Mouse (Mus musculus) gastrocnemius, adult 18-20 months (tissue): ENCODE data around the gene Lipt2. TPM values are rescaled to one million over a fixed set of nuclear protein-coding genes. Genes with fewer than 3 reads are reported as not detected.
A peak's percentile ranks its signal among the peaks of the same experiment; 100 is the strongest.

Experiments
- DNase-seq: peaks from one replicate; pipeline ENCODE4 v3.0.0; 2021; ENCODE audit warnings: low spot score
- total RNA-seq, 2 experiments: library from RNA; stranded (reverse); gene quantifications; 2 replicates each; pipeline ENCODE4 v1.2.3; 2021

Gene Lipt2
- total RNA-seq, 2 experiments from 2014 or later, result 3.9 to 4.3 TPM

- no peak for DNase-seq
These were observed 9.6 kb downstream of the Lipt2 start for GRCm38 (mm10) chr7:100168654-100169053.

GRCm38 (mm10) chr7:100170756-100171155 lies 11.7 kb downstream of the Lipt2 start:
- DNase-seq, result no peak

GRCm38 (mm10) chr7:100176269-100176668 lies 17.2 kb downstream of the Lipt2 start, which contains the start of gene Kcne3:
Gene Kcne3, plus strand, starts transcription at chr7:100176502.
- no peak for DNase-seq

GRCm38 (mm10) chr7:100178016-100178890 lies 19.2 kb downstream of the Lipt2 start:
- peak; percentile 51 for DNase-seq

- no peak for DNase-seq
These were observed 19.8 kb downstream of the Lipt2 start for GRCm38 (mm10) chr7:100178891-100179233.

GRCm38 (mm10) chr7:100179394-100179793 lies 20.3 kb downstream of the Lipt2 start:
- DNase-seq, result no peak

- no peak for DNase-seq
These were observed 20.8 kb downstream of the Lipt2 start for GRCm38 (mm10) chr7:100179836-100180407.

GRCm38 (mm10) chr7:100181176-100181575 lies 22.1 kb downstream of the Lipt2 start:
- no peak for DNase-seq

GRCm38 (mm10) chr7:100181614-100182013 lies 22.5 kb downstream of the Lipt2 start:
- DNase-seq, result no peak

- DNase-seq, result no peak
These were observed 23.3 kb downstream of the Lipt2 start for GRCm38 (mm10) chr7:100182388-100182787.

- DNase-seq, result peak; percentile 15
These were observed 28.5 kb downstream of the Lipt2 start for GRCm38 (mm10) chr7:100187601-100188000.

GRCm38 (mm10) chr7:100190167-100190566 lies 31.1 kb downstream of the Lipt2 start:
- no peak for DNase-seq

GRCm38 (mm10) chr7:100190778-100191177 lies 31.7 kb downstream of the Lipt2 start:
- peak; percentile 50 for DNase-seq

- DNase-seq, result no peak
These were observed 42.1 kb downstream of the Lipt2 start for GRCm38 (mm10) chr7:100201191-100201590.

- peak; percentile 54 for DNase-seq
These were observed 44.5 kb downstream of the Lipt2 start for GRCm38 (mm10) chr7:100203616-100204015.

- DNase-seq, result no peak
These were observed 45.8 kb downstream of the Lipt2 start for GRCm38 (mm10) chr7:100204871-100205270.

- no peak for DNase-seq
These were observed 47.1 kb downstream of the Lipt2 start for GRCm38 (mm10) chr7:100206144-100206543.

GRCm38 (mm10) chr7:100207886-100208285 lies 48.8 kb downstream of the Lipt2 start:
- no peak for DNase-seq

Other genes with a start within 250 kb of the Lipt2 start
- 1 to 10 TPM; 4.6 to 7.1 TPM for gene Rnf169, start 178.8 kb upstream of the Lipt2 start, total RNA-seq
- 1 to 10 TPM; 1.4 to 1.7 TPM for gene Chrdl2, start 153.1 kb upstream of the Lipt2 start, total RNA-seq
- 1 to 10 TPM; 4.8 to 5.2 TPM for gene Pold3, start 37.7 kb upstream of the Lipt2 start, total RNA-seq
- under 1 TPM; 0.39 to 0.55 TPM for gene Kcne3, start 17.2 kb downstream of the Lipt2 start, total RNA-seq
- 10 to 100 TPM; 18.1 to 19.3 TPM for gene Pgm2l1, start 68.1 kb downstream of the Lipt2 start, total RNA-seq
- under 1 TPM; 0.11 to 0.14 TPM for gene P4ha3, start 126.2 kb downstream of the Lipt2 start, total RNA-seq
- gene C2cd3, start 213.0 kb downstream of the Lipt2 start, total RNA-seq, result 1 to 10 TPM; 5.5 to 6.1 TPM
- gene Ppme1, start 213.0 kb downstream of the Lipt2 start, total RNA-seq, result 10 to 100 TPM; 22.6 to 24.6 TPM